Mouse (Mus musculus): Measurements from ENCODE around the gene Cuedc1.

GRCm38 (mm10) chr11:88227001-88227957 lies 129.4 kb downstream of the Cuedc1 start:
- no peak for TF ChIP-seq CTCF (IDR thresholded peaks at IDR 0.05 in 2 of 3, conservative IDR thresholded peaks at IDR 0.05 in 1 of 3; ENCODE audit: control insufficient read depth in 1 of 3, insufficient read depth in 1 of 3, low read depth in 2 of 3, low read length in 3 of 3, poor library complexity in 1 of 3, severe bottlenecking in 1 of 3)
- TF ChIP-seq ZC3H11A (IDR thresholded peaks at IDR 0.05; ENCODE audit: low read depth, low read length): no peak

Data from MEL (cell line).